Mouse (Mus musculus) gonadal fat pad, adult 2 months (tissue): ENCODE data around the gene B3gnt3. TPM values are rescaled to one million over a fixed set of nuclear protein-coding genes. Genes with fewer than 3 reads are reported as not detected.
A peak's percentile ranks its signal among the peaks of the same experiment; 100 is the strongest.
"Not testable (repeated sequence)": the region's sequence is repeated elsewhere in the genome, so short reads cannot be mapped to it uniquely, and the experiment has no call there.

Source experiments
- DNase-seq: peaks from one replicate; pipeline ENCODE4 v3.0.0-alpha.2; 2012; ENCODE audit warnings: low read depth
- polyA plus RNA-seq: library from polyadenylated mRNA; depleted of rRNA; stranded (reverse); fragments of >200 nt; gene quantifications from 2 replicates; pipeline ENCODE4 v1.2.3, GENCODE M21; 2012

Gene B3gnt3
- polyA plus RNA-seq, 1 experiment: 11.1 TPM

GRCm38 (mm10) chr8:71711574-71711973 lies 10.0 kb upstream of the B3gnt3 start:
- DNase-seq: no peak

- DNase-seq: peak; percentile 17
Observed at GRCm38 (mm10) chr8:71709800-71710446, 8.3 kb upstream of the B3gnt3 start.

GRCm38 (mm10) chr8:71709134-71709799 lies 7.7 kb upstream of the B3gnt3 start:
- no peak for DNase-seq

- DNase-seq: no peak
Observed at GRCm38 (mm10) chr8:71707874-71708273, 6.3 kb upstream of the B3gnt3 start.

GRCm38 (mm10) chr8:71703400-71703799 lies 1.8 kb upstream of the B3gnt3 start:
- DNase-seq: not testable (repeated sequence)

- peak; percentile 23 for DNase-seq
Observed at GRCm38 (mm10) chr8:71702923-71703322, 1.3 kb upstream of the B3gnt3 start.

- DNase-seq: no peak
Observed at GRCm38 (mm10) chr8:71702087-71702432, 471 bp upstream of the B3gnt3 start.

- no peak for DNase-seq
Observed at GRCm38 (mm10) chr8:71700493-71701269, 908 bp downstream of the B3gnt3 start.

- not testable (repeated sequence) for DNase-seq
Observed at GRCm38 (mm10) chr8:71695456-71695855, 6.1 kb downstream of the B3gnt3 start.

- DNase-seq: no peak
Observed at GRCm38 (mm10) chr8:71693166-71694041, 8.2 kb downstream of the B3gnt3 start.

- DNase-seq: no peak
Observed at GRCm38 (mm10) chr8:71692509-71692908, 9.1 kb downstream of the B3gnt3 start.

GRCm38 (mm10) chr8:71689028-71689427 lies 12.6 kb downstream of the B3gnt3 start, which contains the start of gene Insl3:
Gene Insl3 (plus strand): TSS chr8:71689214.
- DNase-seq: no peak

- no peak for DNase-seq
Observed at GRCm38 (mm10) chr8:71687616-71688015, 14.0 kb downstream of the B3gnt3 start.

GRCm38 (mm10) chr8:71686143-71686734 lies 15.3 kb downstream of the B3gnt3 start:
- no peak for DNase-seq

- no peak for DNase-seq
Observed at GRCm38 (mm10) chr8:71685573-71685972, 16.0 kb downstream of the B3gnt3 start.

- DNase-seq: no peak
Observed at GRCm38 (mm10) chr8:71684701-71685100, 16.9 kb downstream of the B3gnt3 start.

GRCm38 (mm10) chr8:71682832-71683231 lies 18.8 kb downstream of the B3gnt3 start:
- DNase-seq: no peak

- DNase-seq: no peak
Observed at GRCm38 (mm10) chr8:71681369-71681915, 20.1 kb downstream of the B3gnt3 start.

GRCm38 (mm10) chr8:71680471-71680870 lies 21.1 kb downstream of the B3gnt3 start:
- DNase-seq: no peak

GRCm38 (mm10) chr8:71679550-71680168 lies 21.9 kb downstream of the B3gnt3 start:
- DNase-seq: no peak

- no peak for DNase-seq
Observed at GRCm38 (mm10) chr8:71679116-71679515, 22.5 kb downstream of the B3gnt3 start.
